8 mouse cellular contexts compared by ENCODE assay signal in the genomic region with DNA sequence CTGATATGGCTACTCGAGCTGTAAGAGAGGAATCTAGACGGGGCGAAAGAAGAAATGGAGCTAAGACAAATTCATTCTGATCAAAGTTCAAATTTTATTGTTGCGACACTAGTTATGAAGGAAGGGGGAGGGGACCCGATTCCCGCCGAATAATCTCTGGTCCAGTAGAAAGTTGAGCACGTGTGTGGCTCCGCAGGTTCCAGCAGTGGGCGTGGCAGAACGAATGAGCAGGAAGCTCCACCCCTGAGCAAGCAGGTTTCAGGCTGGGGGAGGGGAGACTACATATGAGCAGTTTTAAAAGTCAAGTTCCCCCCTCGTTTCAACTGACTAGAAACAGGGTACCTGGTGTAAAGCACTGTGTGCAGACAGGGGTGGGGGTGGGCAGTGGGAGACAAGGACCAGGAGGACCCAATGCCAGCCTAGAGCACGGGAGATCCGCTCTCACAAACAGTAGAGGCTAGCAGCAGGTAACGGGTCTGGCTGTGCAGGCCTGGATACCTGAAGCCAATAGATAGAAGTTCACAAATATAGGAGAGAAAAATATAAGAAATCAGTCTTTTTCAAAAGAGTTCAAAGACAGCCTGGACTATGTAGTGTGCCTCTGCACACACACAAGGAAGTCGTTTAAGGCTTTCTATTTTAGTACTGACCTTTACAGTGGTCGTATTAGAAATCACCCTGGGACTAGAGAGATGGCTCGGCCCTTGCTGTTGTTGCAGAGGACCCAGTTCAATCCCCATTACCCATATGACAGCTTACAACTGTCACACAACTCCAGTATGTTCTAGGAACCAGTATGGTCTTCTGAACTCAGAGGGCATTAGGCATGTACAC. TPM values are rescaled to one million over a fixed set of nuclear protein-coding genes. Genes with fewer than 3 reads are reported as not detected.
DNase-seq lines count a peak whose midpoint lies in the region; ATAC-seq and TF ChIP-seq lines count a peak whose summit lies in the region.

No protein-coding gene starts in this region.

- peak overlapping the region; percentile 58 for H3K4me2 ChIP-seq in lung, embryonic 14.5 days
- H3K4me2 ChIP-seq in forebrain, embryonic 12.5 days, result peak overlapping the region; percentile 47
- H3K4me2 ChIP-seq in kidney, embryonic 15.5 days, result peak overlapping the region; percentile 60

- H3K4me3 ChIP-seq in lung, embryonic 14.5 days (ENCODE audit: low read depth, low read length), result peak overlapping the region; percentile 22
- peak overlapping the region; percentile 23 for H3K4me3 ChIP-seq in forebrain, embryonic 12.5 days (replicated peaks)
- peak overlapping the region; percentile 36 for H3K4me3 ChIP-seq in kidney, embryonic 15.5 days (replicated peaks)

- peaks cover 8% of the 10 kb centered on the region; the same call in 1 of the 2 replicates for H3K36me3 ChIP-seq in lung, embryonic 14.5 days (ENCODE audit: insufficient read depth)
- H3K36me3 ChIP-seq in forebrain, embryonic 12.5 days (replicated peaks), result peaks cover 14% of the 10 kb centered on the region
- H3K36me3 ChIP-seq in kidney, embryonic 15.5 days, result peaks cover 13% of the 10 kb centered on the region

- peak; percentile 22 for DNase-seq in lung, embryonic 14.5 days
- no peak for DNase-seq in lung, postnatal 14 days
- no peak for DNase-seq in frontal cortex, postnatal 25 days (ENCODE audit: low spot score in 2 of 2)
- no peak for DNase-seq in right cerebral cortex, postnatal 4 days
- DNase-seq in layer of hippocampus, adult 9-10 months (ENCODE audit: low spot score), result no peak

- no peaks in the 10 kb centered on the region for H3K4me1 ChIP-seq in lung, embryonic 14.5 days (ENCODE audit: insufficient read depth)
- peaks cover 10% of the 10 kb centered on the region for H3K4me1 ChIP-seq in forebrain, embryonic 12.5 days
- peaks cover 14% of the 10 kb centered on the region for H3K4me1 ChIP-seq in kidney, embryonic 15.5 days

- H3K9me3 ChIP-seq in lung, embryonic 14.5 days (ENCODE audit: low read depth, low read length), result no peaks in the 10 kb centered on the region
- 0 out of 2 replicates have a peak, but pooled peaks cover 5% of the 10 kb centered on the region for H3K9me3 ChIP-seq in forebrain, embryonic 12.5 days
- H3K9me3 ChIP-seq in kidney, embryonic 15.5 days (replicated peaks), result no peaks in the 10 kb centered on the region

- peak; percentile 75 for ATAC-seq in lung, embryonic 14.5 days (ENCODE audit: insufficient read depth)
- 0 out of 2 replicates have a peak, but pooled peaks have one; percentile 61 for ATAC-seq in forebrain, embryonic 12.5 days (ENCODE audit: low FRiP score)
- ATAC-seq in kidney, embryonic 15.5 days (replicated peaks; ENCODE audit: low FRiP score), result peak; percentile 78
- peak; percentile 34 for ATAC-seq in megakaryocyte progenitor cell, adult 5-6 weeks (replicated peaks; ENCODE audit: poor library complexity)

- H3K27me3 ChIP-seq in lung, embryonic 14.5 days (ENCODE audit: insufficient read depth, low read length), result no peaks in the 10 kb centered on the region
- no peaks in the 10 kb centered on the region for H3K27me3 ChIP-seq in forebrain, embryonic 12.5 days
- no peaks in the 10 kb centered on the region for H3K27me3 ChIP-seq in kidney, embryonic 15.5 days

- TF ChIP-seq CTCF in lung, embryonic 14.5 days (IDR thresholded peaks at IDR 0.05; ENCODE audit: low read depth), result no peak

- no peak overlapping the region for H3K27ac ChIP-seq in lung, embryonic 14.5 days (ENCODE audit: low read depth)
- no peak overlapping the region for H3K27ac ChIP-seq in forebrain, embryonic 12.5 days
- peak overlapping the region; percentile 74 for H3K27ac ChIP-seq in kidney, embryonic 15.5 days

- 14% methylated on average over 18 of the region's 18 CpGs for WGBS in lung, embryonic 14.5 days
- 22% methylated on average over 18 of the region's 18 CpGs for WGBS in forebrain, embryonic 12.5 days
- WGBS in kidney, embryonic 15.5 days, result 16% methylated on average over 18 of the region's 18 CpGs

- H3K9ac ChIP-seq in lung, embryonic 14.5 days, result peak overlapping the region; percentile 32; the same call in 1 of the 2 replicates
- H3K9ac ChIP-seq in forebrain, embryonic 12.5 days, result no peak overlapping the region
- no peak overlapping the region for H3K9ac ChIP-seq in kidney, embryonic 15.5 days

RNA-seq across cellular contexts. Expression of a gene that starts 15.6 kb away (rescaled TPM):
- polyA plus RNA-seq in lung, embryonic 14.5 days (2014; fragmentation: Nextera tagmentation; extraction: Ambion mirVana), result 15.1 and 15.4 TPM in 2 replicates
- 11.0 and 12.4 TPM in 2 replicates for polyA plus RNA-seq in forebrain, embryonic 12.5 days (2016; fragmentation: Nextera tagmentation; extraction: Ambion mirVana)
- 12.1 and 12.9 TPM in 2 replicates for polyA plus RNA-seq in kidney, embryonic 15.5 days (2015; fragmentation: Nextera tagmentation; extraction: Ambion mirVana)
- total RNA-seq in megakaryocyte progenitor cell, adult 5-6 weeks (2015), result 59.3 and 66.1 TPM in 2 replicates
- total RNA-seq in megakaryocyte progenitor cell, adult 5-6 weeks (2017), result 19.9 and 23.9 TPM in 2 replicates

RNA-seq across cellular contexts. Expression of a gene that starts 46.6 kb away (rescaled TPM):
- polyA plus RNA-seq in lung, embryonic 14.5 days (2014; fragmentation: Nextera tagmentation; extraction: Ambion mirVana), result 660 and 695 TPM in 2 replicates
- polyA plus RNA-seq in forebrain, embryonic 12.5 days (2016; fragmentation: Nextera tagmentation; extraction: Ambion mirVana), result 397 and 421 TPM in 2 replicates
- 542 and 580 TPM in 2 replicates for polyA plus RNA-seq in kidney, embryonic 15.5 days (2015; fragmentation: Nextera tagmentation; extraction: Ambion mirVana)
- total RNA-seq in megakaryocyte progenitor cell, adult 5-6 weeks (2015), result 1,640 and 1,755 TPM in 2 replicates
- 3,229 and 3,450 TPM in 2 replicates for total RNA-seq in megakaryocyte progenitor cell, adult 5-6 weeks (2017)

RNA-seq across cellular contexts. Expression of a gene that starts 46.6 kb away (rescaled TPM):
- 132 and 135 TPM in 2 replicates for polyA plus RNA-seq in lung, embryonic 14.5 days (2014; fragmentation: Nextera tagmentation; extraction: Ambion mirVana)
- 122 and 129 TPM in 2 replicates for polyA plus RNA-seq in forebrain, embryonic 12.5 days (2016; fragmentation: Nextera tagmentation; extraction: Ambion mirVana)
- polyA plus RNA-seq in kidney, embryonic 15.5 days (2015; fragmentation: Nextera tagmentation; extraction: Ambion mirVana), result 156 and 159 TPM in 2 replicates
- 135 and 150 TPM in 2 replicates for total RNA-seq in megakaryocyte progenitor cell, adult 5-6 weeks (2015)
- 147 and 172 TPM in 2 replicates for total RNA-seq in megakaryocyte progenitor cell, adult 5-6 weeks (2017)
